Mouse (Mus musculus) kidney, adult 2 months (tissue): Measurements from ENCODE around the gene Calhm2.

ENCODE experiments used
- CTCF ChIP-seq: fragments of 200-500 bp; conservative IDR thresholded peaks from 2 replicates; pipeline ENCODE4 v1.5.1; 2011; ENCODE audit warnings: low read depth, mild to moderate bottlenecking, control low read depth, low read length, moderate library complexity, mixed read lengths; ENCODE audit not compliant: insufficient read depth, insufficient read length
- POLR2A ChIP-seq: fragments of 200-500 bp; IDR thresholded peaks from one replicate; pipeline ENCODE4 v1.6.1; 2011; ENCODE audit warnings: low read depth, low read length, control low read depth

GRCm38 (mm10) chr19:47167617-47168214 lies 29.6 kb upstream of the Calhm2 start:
- TF ChIP-seq CTCF (no peak), POLR2A (no peak)
